Mouse (Mus musculus) CD8-positive naive resting alpha-beta T cell, adult 2 months (primary cell): Measurements from ENCODE around the gene Upf2.
"Not testable (repeated sequence)": the region's sequence is repeated elsewhere in the genome, so short reads cannot be mapped to it uniquely, and the experiment has no call there.

ENCODE experiments used
- DNase-seq, 2 experiments: peaks; one replicate each; pipeline ENCODE4 v3.0.0; 2022; ENCODE audit warnings: low read depth in 2 of 2, low spot score in 2 of 2

The Upf2 gene

DNA sequence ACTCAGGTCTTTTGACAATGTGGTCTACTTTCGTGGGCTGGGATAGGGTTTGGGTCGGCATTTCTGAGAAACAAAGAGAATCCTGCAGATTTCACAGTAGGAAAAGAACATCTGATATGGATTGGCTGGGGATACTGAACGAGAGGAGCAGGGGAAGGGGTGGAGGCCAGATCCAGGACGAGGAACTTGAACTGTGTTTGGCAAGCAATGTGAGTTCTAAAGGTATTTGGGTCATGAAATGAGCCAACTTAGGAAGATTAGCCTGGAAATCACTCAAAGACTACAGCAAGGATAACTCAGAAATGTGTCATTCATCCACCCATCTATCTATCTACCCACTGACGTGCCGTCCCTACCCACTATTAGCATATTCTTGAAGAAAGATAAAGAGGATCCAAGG lies 116.1 kb downstream of the Upf2 start:
- DNase-seq, result no peak

DNA sequence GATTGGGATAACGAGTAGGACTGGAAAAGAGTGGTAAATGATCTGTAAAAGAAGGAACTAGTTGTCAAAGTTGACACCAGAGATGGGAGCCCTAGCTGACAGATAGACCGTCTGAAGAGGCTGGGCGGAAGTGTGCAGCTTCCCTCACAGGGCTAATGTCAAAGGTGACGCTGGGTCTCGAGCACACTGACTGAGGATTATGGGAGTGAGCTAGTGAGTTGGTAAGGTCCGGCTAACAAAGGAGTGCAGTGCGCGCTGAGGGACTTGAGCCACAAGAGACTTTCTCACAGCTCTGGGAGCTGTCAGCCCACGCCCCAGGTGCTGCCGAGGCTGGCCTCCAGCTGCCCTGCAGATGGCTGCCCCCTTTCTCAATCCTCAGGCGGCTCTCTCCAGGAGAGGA lies 119.7 kb downstream of the Upf2 start:
- no peak for DNase-seq

- DNase-seq, result no peak
These were observed 120.5 kb downstream of the Upf2 start for GRCm38 (mm10) chr2:6071598-6072440.

GRCm38 (mm10) chr2:6072685-6073260 lies 121.5 kb downstream of the Upf2 start:
- no peak for DNase-seq

DNA sequence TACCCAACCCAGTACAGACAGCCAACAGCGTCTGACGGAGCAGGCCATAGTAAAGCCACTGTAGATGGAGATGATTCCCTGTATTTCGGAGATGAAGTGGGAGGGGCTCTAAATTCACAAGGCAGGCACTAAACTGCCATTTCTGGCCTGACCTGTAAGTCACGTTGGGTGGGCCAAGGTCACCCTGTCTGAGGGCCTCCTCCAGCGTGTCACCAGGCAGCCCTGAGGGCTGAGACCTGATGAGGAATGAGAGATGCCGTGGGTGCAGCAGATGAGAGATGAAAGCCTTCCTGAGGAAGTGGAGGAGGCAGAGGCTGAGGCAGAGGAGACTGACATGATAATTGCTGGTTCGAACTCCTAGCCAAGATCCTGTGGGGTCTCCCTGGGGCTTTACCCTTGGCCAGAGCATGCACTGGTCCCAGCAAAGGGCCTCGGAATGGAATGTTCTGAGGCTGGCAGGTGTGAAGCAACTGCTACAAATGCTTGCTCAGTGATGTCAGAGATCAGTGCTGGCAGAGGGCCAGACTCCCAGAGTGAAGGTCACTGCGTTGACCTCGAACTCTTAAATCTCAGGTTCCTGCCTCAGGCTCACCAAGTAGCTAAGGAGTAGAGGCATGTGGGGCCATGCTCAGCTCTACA lies 123.7 kb downstream of the Upf2 start:
- DNase-seq, result no peak

GRCm38 (mm10) chr2:6075530-6075896 lies 124.2 kb downstream of the Upf2 start:
- DNase-seq, result no peak

DNA sequence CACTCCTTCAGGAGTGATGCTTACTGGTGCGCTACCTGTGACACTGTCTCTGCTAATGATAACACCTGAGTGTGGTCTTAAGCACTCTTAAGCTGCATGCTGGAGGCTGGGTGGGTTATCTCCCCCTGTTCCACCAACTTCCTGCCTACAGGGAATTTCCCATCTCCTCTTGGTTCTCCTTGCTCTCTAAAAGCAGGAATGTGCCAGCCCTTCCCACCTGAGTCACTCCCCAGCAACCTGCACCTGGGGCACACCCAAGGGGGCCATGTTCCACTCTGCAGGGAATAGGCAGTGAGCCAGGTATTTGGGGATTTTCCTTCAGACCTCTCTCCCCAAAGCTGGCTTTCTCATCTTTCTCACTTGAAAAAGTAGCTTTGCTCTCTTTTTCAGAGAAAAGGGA lies 128.8 kb downstream of the Upf2 start:
- no peak for DNase-seq

GRCm38 (mm10) chr2:6081108-6081507 lies 129.8 kb downstream of the Upf2 start:
- DNase-seq, result no peak

DNA sequence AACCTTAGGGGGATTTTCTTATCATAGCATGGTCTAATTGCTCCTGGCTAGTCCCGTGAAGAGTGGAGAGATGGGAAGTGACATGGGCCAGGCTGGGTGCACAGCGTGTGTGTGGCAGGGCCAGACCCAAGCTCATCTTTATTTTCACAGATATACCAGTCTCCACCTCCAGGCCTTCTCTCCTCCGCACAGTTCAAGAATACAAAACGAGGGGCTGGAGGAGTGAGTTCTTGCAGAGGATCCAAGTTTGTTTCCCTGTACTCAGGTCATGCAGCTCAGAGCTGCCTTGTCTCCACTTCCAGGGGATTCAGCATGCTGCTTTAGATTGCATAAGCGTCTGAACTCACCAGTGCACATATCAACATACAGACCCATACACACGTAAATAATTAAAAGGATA lies 131.3 kb downstream of the Upf2 start:
- DNase-seq, result no peak

- DNase-seq, result no peak
These were observed 132.4 kb downstream of the Upf2 start for GRCm38 (mm10) chr2:6083696-6084095.

GRCm38 (mm10) chr2:6085622-6086530 lies 134.6 kb downstream of the Upf2 start:
- no peak for DNase-seq

GRCm38 (mm10) chr2:6087151-6087550 lies 135.9 kb downstream of the Upf2 start:
- no peak for DNase-seq

DNA sequence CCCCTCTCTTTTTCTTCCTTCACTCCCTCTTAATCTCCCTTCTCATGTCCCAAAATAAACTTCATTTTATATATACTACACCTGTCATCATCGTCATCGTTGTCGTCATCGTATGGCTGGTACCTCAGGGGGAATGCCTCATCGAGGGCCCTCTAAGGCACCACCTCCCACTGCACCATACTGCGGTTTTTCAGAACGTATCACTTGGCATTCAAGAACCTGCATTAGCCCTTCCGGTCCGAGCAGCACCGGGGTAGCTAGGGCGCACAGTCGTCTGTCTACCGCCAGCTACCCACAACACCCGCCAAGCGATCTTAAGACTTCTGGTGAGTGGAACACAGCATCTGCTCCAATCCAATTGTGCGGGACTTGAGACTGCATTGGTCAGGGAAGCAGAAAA lies 138.7 kb downstream of the Upf2 start:
- DNase-seq, result not testable (repeated sequence)

DNA sequence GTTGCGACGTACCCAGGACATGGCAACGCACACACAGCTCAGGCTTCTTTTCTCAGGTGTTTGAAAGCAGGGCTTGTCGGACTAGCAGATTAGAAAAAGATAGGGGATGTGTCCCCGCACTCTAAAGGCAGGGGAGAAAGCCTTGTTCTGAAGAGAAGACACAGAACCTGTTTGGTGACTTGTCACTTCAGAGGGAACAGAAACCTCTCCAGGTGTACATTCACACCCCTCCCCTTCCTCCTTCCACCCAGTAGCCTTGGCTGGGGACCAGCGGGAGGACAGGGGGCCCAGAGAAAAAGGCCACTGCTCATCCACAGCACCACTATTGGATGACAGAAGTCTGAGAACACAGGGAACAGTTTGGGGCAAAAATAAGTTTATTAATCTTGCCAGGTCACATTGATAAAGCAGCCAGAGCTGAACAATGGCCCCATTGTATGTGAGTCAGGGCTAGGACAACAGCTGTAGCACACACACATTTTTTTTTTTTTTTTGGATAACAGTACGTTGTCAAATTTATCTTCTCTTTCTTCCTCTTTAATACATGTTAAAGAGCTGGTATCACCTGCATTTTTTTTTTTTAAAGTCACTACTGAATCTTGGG lies 145.9 kb downstream of the Upf2 start:
- no peak for DNase-seq

DNA sequence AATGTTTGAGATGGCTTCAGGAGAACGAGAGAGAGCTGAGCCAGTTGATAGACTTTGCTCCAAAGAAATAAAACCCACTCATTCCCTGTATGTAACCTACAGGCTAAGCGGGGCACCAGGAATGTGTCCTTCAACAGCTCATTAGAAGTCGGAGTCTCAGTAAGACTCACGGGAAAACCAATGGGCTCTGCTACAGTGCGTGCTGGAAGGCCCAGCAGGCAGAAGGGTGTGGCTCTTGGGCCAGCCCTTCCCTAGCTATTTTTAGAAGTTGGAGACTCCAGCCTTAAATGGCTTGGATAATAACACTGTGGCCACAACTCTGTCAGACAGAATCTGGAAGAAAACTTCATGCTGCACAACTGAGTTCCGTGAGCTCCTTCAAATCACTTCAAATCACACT lies 147.7 kb downstream of the Upf2 start:
- DNase-seq, result no peak

DNA sequence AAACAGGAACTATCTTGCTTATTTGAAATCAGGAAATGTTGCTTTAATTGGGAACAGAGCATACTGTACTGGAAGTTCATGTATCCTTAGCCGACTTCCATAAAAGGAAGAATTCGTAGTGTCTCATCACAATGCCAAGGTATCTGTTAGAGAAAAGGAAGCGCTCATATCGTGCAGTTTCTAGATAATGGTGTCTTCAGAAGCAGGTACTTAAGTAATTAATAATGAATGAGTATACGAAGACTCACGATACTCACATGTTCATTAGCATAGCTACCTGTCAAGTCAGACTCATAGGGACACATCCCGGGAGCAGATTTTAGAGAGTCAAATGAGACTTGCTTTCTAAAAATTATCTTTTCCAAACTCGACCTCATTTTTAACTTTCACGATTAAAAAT lies 148.2 kb downstream of the Upf2 start:
- DNase-seq, result no peak

DNA sequence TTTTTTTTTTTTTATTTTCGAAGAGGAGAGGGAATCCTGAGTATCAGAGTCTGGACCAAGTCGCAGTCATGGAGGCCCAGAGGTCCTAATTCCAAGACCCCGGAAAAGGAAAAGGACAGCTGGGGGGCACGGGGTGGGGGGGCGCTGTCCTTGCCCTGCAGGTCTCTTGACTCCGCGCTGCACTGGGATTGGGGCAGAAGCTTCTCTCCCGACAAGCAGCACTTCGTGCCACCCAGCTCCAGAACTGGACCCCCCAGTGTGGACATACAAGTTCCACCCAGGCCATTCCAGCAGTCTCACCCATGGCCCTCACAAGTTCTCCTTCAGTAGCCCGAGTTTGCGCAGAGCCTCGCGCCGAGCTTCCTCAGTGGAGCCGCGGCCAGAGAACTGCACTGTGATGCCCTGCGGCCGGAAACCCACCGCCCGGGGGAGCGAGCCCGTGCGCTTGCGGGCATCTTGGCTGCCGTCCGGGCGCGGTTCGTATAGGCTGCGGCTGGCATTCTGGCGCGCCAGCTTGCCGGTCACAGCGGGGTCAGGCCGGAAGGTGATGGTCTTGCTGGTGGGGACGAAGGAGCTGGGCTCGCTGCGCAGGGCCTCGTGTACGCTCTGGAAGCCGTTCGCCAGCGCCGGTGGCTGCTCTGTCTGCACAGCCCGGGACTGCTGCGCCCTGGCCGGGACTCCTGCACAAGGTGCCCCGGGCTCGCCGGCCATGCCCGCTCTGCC lies 148.9 kb downstream of the Upf2 start:
- no peak for DNase-seq

DNA sequence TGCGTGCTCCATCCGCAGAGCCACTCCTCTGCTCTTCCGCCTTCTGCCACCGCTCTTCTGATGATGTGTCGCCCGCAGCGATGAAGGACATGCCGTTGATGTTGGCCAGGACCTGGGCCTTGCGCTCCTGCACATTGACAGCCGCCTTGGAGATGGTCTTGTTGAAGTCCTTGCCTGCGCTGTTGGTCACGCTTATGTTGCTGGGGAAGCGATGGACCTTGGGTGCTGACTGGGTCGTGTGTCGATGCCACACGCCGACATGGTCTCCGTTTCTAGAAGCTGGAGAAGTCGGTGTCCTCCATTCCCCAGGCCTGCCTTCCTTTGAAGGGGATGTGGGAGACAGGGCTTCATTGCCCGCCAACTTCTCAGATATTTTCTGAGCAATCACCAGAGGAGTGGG lies 149.5 kb downstream of the Upf2 start:
- no peak for DNase-seq

GRCm38 (mm10) chr2:6105437-6105836 lies 154.2 kb downstream of the Upf2 start:
- no peak for DNase-seq
